Mouse (Mus musculus): Measurements from ENCODE around the gene Plcb4. TPM values are rescaled to one million over a fixed set of nuclear protein-coding genes. Genes with fewer than 3 reads are reported as not detected.

Gene Plcb4
- polyA plus RNA-seq, 1 experiment: 3.7 TPM

DNA sequence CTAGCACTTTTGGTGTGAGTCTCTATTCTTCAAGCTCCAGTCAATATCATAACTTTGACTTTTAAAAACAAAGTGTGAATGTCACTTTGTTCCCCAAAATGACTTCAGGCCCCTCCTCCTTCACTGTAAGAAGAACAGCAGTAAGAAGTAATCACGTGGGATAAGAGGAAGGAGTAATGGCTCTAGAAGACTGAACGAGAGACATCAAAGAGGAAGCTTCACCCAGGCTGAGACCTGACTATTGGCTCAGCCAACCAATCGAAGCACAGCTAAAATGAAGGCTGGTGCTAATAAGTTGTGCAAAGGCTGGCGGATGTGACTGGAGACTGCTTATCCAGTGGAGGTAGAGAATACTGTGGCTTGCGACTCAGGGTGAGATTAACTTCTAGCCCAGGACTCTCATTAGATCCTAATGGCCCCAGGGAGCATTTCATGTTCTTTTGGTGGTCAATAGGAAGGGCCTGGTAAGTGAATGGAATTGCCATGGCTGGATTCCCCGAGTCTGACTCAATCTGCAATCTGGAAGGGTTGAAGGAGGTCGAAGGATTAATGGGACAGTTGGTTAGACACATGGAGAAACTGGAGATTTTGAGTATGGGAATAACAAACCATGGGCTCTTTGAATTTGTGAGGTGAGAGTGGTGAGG is 225.8 kb downstream of the Plcb4 start:
- 65% methylated on average over 7 of the region's 7 CpGs for WGBS

DNA sequence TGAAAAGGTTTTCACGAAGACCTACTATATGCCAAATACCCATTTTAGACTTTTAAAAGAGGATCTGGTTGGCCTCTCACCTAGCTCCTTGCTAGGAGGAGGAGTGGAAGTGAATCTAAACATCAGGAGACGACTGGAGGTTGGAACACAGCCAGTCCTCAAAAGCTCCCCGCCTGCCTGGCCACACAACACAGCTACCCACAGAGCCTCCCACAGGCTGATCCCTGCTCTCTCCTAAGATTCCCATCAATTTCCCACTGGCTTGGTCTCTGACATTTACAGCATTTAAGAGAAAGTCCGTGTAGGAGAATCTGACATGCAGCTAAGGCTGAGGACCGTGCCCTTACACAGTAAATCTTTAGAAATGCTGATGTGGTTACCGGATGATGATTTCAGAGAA is 226.8 kb downstream of the Plcb4 start:
- H3K4me3 ChIP-seq (ENCODE audit: control insufficient read depth, insufficient read depth, low read length): no peak overlapping the region
- no peak for TF ChIP-seq POLR2A (IDR thresholded peaks at IDR 0.05; ENCODE audit: control insufficient read depth, extremely low read depth, insufficient read depth, low read length, poor library complexity)
- no peak for TF ChIP-seq CTCF (IDR thresholded peaks at IDR 0.05; ENCODE audit: borderline replicate concordance, control insufficient read depth, extremely low read depth, insufficient read depth, low read length, poor library complexity)
- no peak for DNase-seq
- H3K27me3 ChIP-seq (ENCODE audit: control insufficient read depth, insufficient read depth, low read length): no peaks in the 10 kb centered on the region
- H3K4me1 ChIP-seq (replicated peaks; ENCODE audit: control insufficient read depth, insufficient read depth, low read length): peaks cover 6% of the 10 kb centered on the region; the same call in 1 of the 2 replicates
- WGBS: 86% methylated on average over 6 of the region's 6 CpGs
- H3K27ac ChIP-seq (ENCODE audit: control insufficient read depth, insufficient read depth, low read length): no peak overlapping the region
- no peaks in the 10 kb centered on the region for H3K36me3 ChIP-seq (ENCODE audit: control insufficient read depth, insufficient read depth, low read length)

More for the DNA sequence above, 225.8 kb downstream of the Plcb4 start:
- H3K27ac ChIP-seq (ENCODE audit: control insufficient read depth, insufficient read depth, low read length): no peak overlapping the region
- H3K27me3 ChIP-seq (ENCODE audit: control insufficient read depth, insufficient read depth, low read length): no peaks in the 10 kb centered on the region
- TF ChIP-seq CTCF (IDR thresholded peaks at IDR 0.05; ENCODE audit: borderline replicate concordance, control insufficient read depth, extremely low read depth, insufficient read depth, low read length, poor library complexity) (no peak), POLR2A (IDR thresholded peaks at IDR 0.05; ENCODE audit: control insufficient read depth, extremely low read depth, insufficient read depth, low read length, poor library complexity) (no peak)
- no peak for DNase-seq
- H3K4me1 ChIP-seq (replicated peaks; ENCODE audit: control insufficient read depth, insufficient read depth, low read length): peaks cover 6% of the 10 kb centered on the region; the same call in 1 of the 2 replicates
- H3K36me3 ChIP-seq (ENCODE audit: control insufficient read depth, insufficient read depth, low read length): no peaks in the 10 kb centered on the region
- no peak overlapping the region for H3K4me3 ChIP-seq (ENCODE audit: control insufficient read depth, insufficient read depth, low read length)

DNA sequence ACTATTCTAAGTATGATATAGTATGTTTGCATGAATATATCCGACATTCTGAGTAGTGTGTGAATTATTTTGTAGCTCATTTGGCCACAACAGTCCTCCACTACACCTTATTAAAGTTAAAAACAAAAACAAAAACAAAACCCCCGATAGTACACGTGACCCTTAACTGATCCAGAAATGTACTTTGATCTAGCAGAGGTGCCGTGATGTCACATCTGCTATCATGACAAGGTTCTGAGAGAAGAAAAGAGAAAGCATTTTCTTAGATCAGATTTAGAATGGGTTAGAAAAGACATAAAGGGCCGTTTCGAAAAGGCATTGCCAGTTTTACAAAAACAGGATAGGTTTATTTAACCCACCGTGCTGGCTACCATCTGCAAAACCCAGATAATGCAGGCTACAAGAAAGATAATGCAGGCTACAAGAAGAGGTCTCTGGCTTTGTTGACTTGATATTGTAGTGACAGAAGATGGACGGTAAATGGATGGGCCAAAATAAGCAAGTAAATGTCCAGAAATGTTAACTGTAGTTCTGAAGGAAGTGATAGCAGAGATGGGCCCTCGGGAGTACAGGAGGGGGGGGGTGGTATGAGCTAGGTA is 227.4 kb downstream of the Plcb4 start:
- Histone ChIP-seq H3K4me1 (replicated peaks; ENCODE audit: control insufficient read depth, insufficient read depth, low read length) (peaks cover 4% of the 10 kb centered on the region; the same call in 1 of the 2 replicates), H3K27ac (ENCODE audit: control insufficient read depth, insufficient read depth, low read length) (no peak overlapping the region), H3K27me3 (ENCODE audit: control insufficient read depth, insufficient read depth, low read length) (no peaks in the 10 kb centered on the region), H3K36me3 (ENCODE audit: control insufficient read depth, insufficient read depth, low read length) (no peaks in the 10 kb centered on the region), H3K4me3 (ENCODE audit: control insufficient read depth, insufficient read depth, low read length) (no peak overlapping the region)
- DNase-seq: no peak
- TF ChIP-seq POLR2A (IDR thresholded peaks at IDR 0.05; ENCODE audit: control insufficient read depth, extremely low read depth, insufficient read depth, low read length, poor library complexity) (no peak), CTCF (IDR thresholded peaks at IDR 0.05; ENCODE audit: borderline replicate concordance, control insufficient read depth, extremely low read depth, insufficient read depth, low read length, poor library complexity) (no peak)
- WGBS: 90% methylated on average over 9 of the region's 9 CpGs

DNA sequence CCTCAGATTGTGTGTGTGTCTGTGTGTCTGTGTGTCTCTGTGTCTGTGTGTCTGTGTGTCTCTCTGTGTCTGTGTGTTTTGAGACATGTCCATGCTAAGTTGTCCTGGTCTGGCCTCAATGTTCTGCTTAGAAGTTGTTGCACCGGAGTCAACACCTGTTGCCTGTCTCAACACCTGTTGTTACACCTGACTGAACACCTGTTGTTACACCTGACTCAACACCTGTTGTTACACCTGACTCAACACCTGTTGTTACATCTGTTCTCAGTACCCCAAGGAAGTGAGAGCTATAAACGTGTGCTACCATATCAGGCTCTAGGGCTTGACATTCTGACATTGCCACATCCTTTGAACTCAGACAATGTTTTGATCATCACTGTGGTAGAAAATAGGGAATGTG is 229.0 kb downstream of the Plcb4 start:
- TF ChIP-seq CTCF (IDR thresholded peaks at IDR 0.05; ENCODE audit: borderline replicate concordance, control insufficient read depth, extremely low read depth, insufficient read depth, low read length, poor library complexity) (no peak), POLR2A (IDR thresholded peaks at IDR 0.05; ENCODE audit: control insufficient read depth, extremely low read depth, insufficient read depth, low read length, poor library complexity) (no peak)
- 88% methylated on average over 2 of the region's 2 CpGs for WGBS
- Histone ChIP-seq H3K4me1 (replicated peaks; ENCODE audit: control insufficient read depth, insufficient read depth, low read length) (no peaks in the 10 kb centered on the region), H3K36me3 (ENCODE audit: control insufficient read depth, insufficient read depth, low read length) (no peaks in the 10 kb centered on the region), H3K27ac (ENCODE audit: control insufficient read depth, insufficient read depth, low read length) (no peak overlapping the region), H3K4me3 (ENCODE audit: control insufficient read depth, insufficient read depth, low read length) (no peak overlapping the region), H3K27me3 (ENCODE audit: control insufficient read depth, insufficient read depth, low read length) (no peaks in the 10 kb centered on the region)
- DNase-seq: no peak

- no peak for DNase-seq
- H3K4me1 ChIP-seq (replicated peaks; ENCODE audit: control insufficient read depth, insufficient read depth, low read length): no peaks in the 10 kb centered on the region
- TF ChIP-seq POLR2A (IDR thresholded peaks at IDR 0.05; ENCODE audit: control insufficient read depth, extremely low read depth, insufficient read depth, low read length, poor library complexity) (no peak), CTCF (IDR thresholded peaks at IDR 0.05; ENCODE audit: borderline replicate concordance, control insufficient read depth, extremely low read depth, insufficient read depth, low read length, poor library complexity) (no peak)
- no peak overlapping the region for H3K27ac ChIP-seq (ENCODE audit: control insufficient read depth, insufficient read depth, low read length)
- H3K36me3 ChIP-seq (ENCODE audit: control insufficient read depth, insufficient read depth, low read length): no peaks in the 10 kb centered on the region
- no peaks in the 10 kb centered on the region for H3K27me3 ChIP-seq (ENCODE audit: control insufficient read depth, insufficient read depth, low read length)
- 89% methylated on average over 4 of the region's 4 CpGs for WGBS
- H3K4me3 ChIP-seq (ENCODE audit: control insufficient read depth, insufficient read depth, low read length): no peak overlapping the region
Observed at GRCm38 (mm10) chr2:135888206-135888605, 229.4 kb downstream of the Plcb4 start.

- Histone ChIP-seq H3K27me3 (ENCODE audit: control insufficient read depth, insufficient read depth, low read length) (no peaks in the 10 kb centered on the region), H3K27ac (ENCODE audit: control insufficient read depth, insufficient read depth, low read length) (no peak overlapping the region), H3K4me3 (ENCODE audit: control insufficient read depth, insufficient read depth, low read length) (no peak overlapping the region), H3K4me1 (replicated peaks; ENCODE audit: control insufficient read depth, insufficient read depth, low read length) (no peaks in the 10 kb centered on the region), H3K36me3 (ENCODE audit: control insufficient read depth, insufficient read depth, low read length) (no peaks in the 10 kb centered on the region)
- no peak for TF ChIP-seq POLR2A (IDR thresholded peaks at IDR 0.05; ENCODE audit: control insufficient read depth, extremely low read depth, insufficient read depth, low read length, poor library complexity)
- DNase-seq: no peak
- WGBS: 92% methylated on average over 10 of the region's 10 CpGs
Observed at GRCm38 (mm10) chr2:135888767-135889166, 230.0 kb downstream of the Plcb4 start.

Data from thymus, adult 2 months (tissue).